Mouse (Mus musculus): ENCODE data around the gene Actl6a.

The Actl6a gene

DNA sequence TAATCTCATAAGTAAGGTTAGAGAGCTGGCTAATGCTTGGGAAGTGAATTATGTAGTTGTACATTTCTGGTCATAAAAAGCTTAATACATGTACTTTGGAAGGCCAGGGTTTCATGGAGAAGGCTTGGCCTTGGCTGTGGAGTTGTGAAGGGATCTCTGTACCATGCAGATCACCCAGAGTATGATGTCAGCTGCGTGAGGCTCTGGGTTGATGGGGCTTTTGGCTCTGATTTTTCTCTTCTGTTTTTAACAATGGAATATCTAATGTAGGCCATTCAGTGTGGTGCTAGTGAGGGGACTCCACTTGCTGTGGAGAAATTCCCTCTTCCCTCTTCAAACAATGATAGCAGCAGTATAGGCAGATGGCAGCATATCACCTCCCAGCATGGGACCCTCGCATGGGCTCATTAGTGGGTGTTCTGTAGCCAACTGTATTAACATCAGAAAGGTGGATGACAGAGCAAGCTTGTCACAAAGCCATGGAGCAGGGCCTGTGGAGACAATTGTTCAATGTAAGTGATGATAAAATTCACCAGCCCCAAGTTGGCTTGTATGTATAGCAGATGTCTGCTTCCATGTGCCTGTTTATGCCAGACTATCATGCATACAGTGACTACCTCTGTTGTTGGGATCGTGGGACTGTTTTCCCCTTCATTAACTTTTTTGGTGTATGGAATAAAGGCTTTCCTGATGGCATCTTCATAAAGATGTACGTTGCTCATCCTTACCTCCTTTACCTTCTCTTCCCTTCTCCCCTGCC is 43.9 kb downstream of the Actl6a start:
- no peak for DNase-seq (ENCODE audit: low read depth)

- DNase-seq (ENCODE audit: low read depth): no peak
Measured at GRCm38 (mm10) chr3:32754384-32754915, 48.4 kb downstream of the Actl6a start.

GRCm38 (mm10) chr3:32759212-32759611 is 53.1 kb downstream of the Actl6a start:
- no peak for DNase-seq (ENCODE audit: low read depth)

DNA sequence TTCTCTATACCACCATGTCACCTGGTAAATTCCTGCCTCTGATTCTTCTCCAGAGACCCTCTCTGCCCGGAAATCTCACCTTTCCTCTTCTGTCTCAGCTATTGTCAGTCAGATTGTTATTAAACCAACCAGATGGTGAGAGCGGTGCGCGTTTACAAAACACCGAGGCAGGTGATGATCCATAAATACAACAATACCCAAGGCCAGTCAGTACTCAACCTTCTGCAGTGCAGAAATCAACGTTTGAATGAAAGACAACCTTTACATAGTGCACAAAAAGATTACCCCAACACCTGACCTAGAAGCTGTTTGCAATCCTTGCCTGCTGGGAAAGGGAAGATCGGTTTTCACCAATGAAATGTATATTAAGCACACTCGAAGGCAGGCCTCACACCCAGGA is 56.9 kb downstream of the Actl6a start:
- no peak for DNase-seq (ENCODE audit: low read depth)

DNA sequence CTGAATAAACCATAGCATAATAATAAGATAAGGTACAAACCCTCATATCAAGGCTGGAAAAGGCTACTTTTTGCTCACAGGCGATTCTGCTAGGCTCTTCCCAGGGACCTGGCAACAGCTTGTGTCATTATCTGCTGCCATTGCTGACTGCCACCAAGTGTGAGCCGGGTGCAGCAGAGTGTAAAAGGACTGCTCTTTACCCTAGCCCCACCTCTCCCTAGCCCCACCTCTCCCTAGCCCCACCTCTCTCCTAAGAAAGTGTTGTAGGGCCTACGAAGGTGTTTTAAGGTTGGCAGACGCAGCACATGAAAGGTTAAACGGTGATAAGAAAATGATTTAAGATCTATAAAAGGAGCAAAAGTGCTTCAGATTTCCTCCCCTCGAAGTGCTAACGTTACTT is 57.8 kb downstream of the Actl6a start:
- no peak for DNase-seq (ENCODE audit: low read depth)

DNA sequence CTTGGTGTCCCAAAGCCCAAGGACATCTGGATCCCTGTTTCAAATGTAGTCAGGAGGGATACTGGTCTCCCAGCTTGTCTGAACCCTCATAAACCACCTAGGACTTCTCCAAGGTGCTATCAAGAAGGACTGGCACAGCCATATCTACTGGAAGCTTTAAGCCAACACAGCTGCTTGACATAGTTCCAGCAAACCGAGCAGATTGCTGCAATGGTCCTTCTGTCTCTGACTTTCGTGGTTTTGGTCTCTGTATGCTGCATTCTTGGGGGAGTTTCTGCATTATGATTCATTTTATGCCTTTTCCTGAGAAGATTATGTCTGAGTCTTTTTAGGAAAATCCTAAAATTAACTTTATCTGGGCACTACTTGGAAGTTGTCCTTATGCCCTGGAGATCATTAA is 64.7 kb downstream of the Actl6a start:
- no peak for DNase-seq (ENCODE audit: low read depth)
